In the genomic region with DNA sequence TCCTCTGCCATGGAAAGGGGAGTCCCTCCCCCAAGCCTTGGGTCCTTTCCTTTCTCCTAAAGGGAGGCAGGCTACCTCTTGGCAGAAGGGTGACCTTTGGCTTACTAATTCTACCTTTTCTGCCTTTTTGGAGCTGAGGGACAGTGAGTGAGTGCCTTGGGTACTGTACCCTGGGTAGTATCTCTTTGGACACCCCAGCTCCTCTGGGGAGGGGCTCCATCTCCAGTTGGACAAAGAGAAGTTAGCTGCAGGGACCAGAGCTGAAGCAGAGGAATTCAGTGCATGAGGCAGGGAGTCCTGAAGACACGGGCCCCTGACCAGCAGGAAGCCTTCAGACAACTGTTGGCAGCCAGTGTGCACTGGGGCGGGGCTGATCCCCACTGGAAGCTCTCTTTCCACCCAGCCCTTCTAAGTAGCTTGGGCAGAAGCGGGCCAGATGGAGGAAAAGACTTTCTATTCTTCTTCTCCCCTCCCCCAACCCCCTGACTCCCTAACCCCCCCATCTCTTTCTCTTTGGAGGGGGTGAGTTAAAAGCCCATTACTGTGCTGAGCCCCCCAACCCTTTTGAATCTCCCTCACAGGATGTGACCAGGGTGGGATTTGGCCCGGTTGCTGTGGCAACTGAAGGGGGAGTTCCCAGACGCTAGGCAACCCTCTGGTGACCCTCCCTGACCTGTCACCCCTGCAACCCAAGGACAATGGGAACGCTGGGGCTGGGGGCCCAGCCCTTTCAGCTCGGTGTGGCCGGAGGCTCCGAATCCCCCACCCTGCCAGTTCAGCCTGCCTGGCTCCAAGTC, we compare ENCODE assay signal across 8 mouse cellular contexts. TPM values are rescaled to one million over a fixed set of nuclear protein-coding genes. Genes with fewer than 3 reads are reported as not detected.
DNase-seq lines count a peak whose midpoint lies in the region; ATAC-seq and TF ChIP-seq lines count a peak whose summit lies in the region.

No protein-coding gene starts in this region.

- intact Hi-C loops in heart, postnatal 14 days (cut with DNase I): no loop called here
- intact Hi-C loops in left cerebral cortex, postnatal 14 days (cut with DNase I): no loop called here

- peak overlapping the region; percentile 24; the same call in 1 of the 2 replicates for H3K27ac ChIP-seq in embryonic facial prominence, embryonic 14.5 days (replicated peaks; ENCODE audit: low read depth, low read length)
- H3K27ac ChIP-seq in limb, embryonic 10.5 days: peak overlapping the region; percentile 66
- H3K27ac ChIP-seq in midbrain, postnatal 0 days (ENCODE audit: low read depth, low read length): no peak overlapping the region

- ATAC-seq in embryonic facial prominence, embryonic 14.5 days (ENCODE audit: low read depth): peak; percentile 88
- ATAC-seq in midbrain, postnatal 0 days (ENCODE audit: low FRiP score): no peak

- H3K4me3 ChIP-seq in embryonic facial prominence, embryonic 14.5 days (ENCODE audit: low read depth, low read length): no peak overlapping the region
- peak overlapping the region; percentile 24 for H3K4me3 ChIP-seq in limb, embryonic 10.5 days
- no peak overlapping the region for H3K4me3 ChIP-seq in midbrain, postnatal 0 days (ENCODE audit: low read depth, low read length)

- H3K27me3 ChIP-seq in embryonic facial prominence, embryonic 14.5 days (replicated peaks; ENCODE audit: control insufficient read depth, insufficient read depth, low read length): no peaks in the 10 kb centered on the region
- H3K27me3 ChIP-seq in limb, embryonic 10.5 days (ENCODE audit: low read depth, poor library complexity, severe bottlenecking): peaks cover 6% of the 10 kb centered on the region; the same call in 1 of the 2 replicates
- no peaks in the 10 kb centered on the region for H3K27me3 ChIP-seq in midbrain, postnatal 0 days (ENCODE audit: insufficient read depth, low read length)

- peak; percentile 14 for DNase-seq in 3T3-L1 (ENCODE audit: low read depth, low spot score)
- DNase-seq in embryonic facial prominence, embryonic 14.5 days (ENCODE audit: low spot score): peak; percentile 85
- peak; percentile 72 to 77 for DNase-seq in heart, postnatal 14 days
- no peak for DNase-seq in limb, embryonic 10.5 days (ENCODE audit: low spot score)
- DNase-seq in midbrain, postnatal 0 days (ENCODE audit: low spot score): peak; percentile 36
- no peak for DNase-seq in thymus, postnatal 36 days
- DNase-seq in left cerebral cortex, postnatal 14 days (ENCODE audit: low spot score in 2 of 2): no peak
- DNase-seq in MN1 (ENCODE audit: low spot score): no peak

- no peak for TF ChIP-seq CTCF in midbrain, postnatal 0 days (IDR thresholded peaks at IDR 0.05)

- no peak overlapping the region for H3K9ac ChIP-seq in embryonic facial prominence, embryonic 14.5 days (ENCODE audit: low read depth, low read length)
- H3K9ac ChIP-seq in midbrain, postnatal 0 days (replicated peaks; ENCODE audit: low read length, poor library complexity, severe bottlenecking): no peak overlapping the region

- H3K4me1 ChIP-seq in embryonic facial prominence, embryonic 14.5 days (ENCODE audit: control insufficient read depth, insufficient read depth, low read length): peaks cover 16% of the 10 kb centered on the region
- peaks cover 41% of the 10 kb centered on the region for H3K4me1 ChIP-seq in limb, embryonic 10.5 days
- 0 out of 2 replicates have a peak, but pooled peaks cover 5% of the 10 kb centered on the region for H3K4me1 ChIP-seq in midbrain, postnatal 0 days (ENCODE audit: insufficient read depth, low read length)

- H3K36me3 ChIP-seq in embryonic facial prominence, embryonic 14.5 days (ENCODE audit: control insufficient read depth, insufficient read depth, low read length): peaks cover 33% of the 10 kb centered on the region
- peaks cover 74% of the 10 kb centered on the region for H3K36me3 ChIP-seq in limb, embryonic 10.5 days
- no peaks in the 10 kb centered on the region for H3K36me3 ChIP-seq in midbrain, postnatal 0 days (ENCODE audit: insufficient read depth, low read length)

- H3K4me2 ChIP-seq in embryonic facial prominence, embryonic 14.5 days (ENCODE audit: low read depth, low read length): no peak overlapping the region
- H3K4me2 ChIP-seq in midbrain, postnatal 0 days (ENCODE audit: low read depth, low read length, poor library complexity, severe bottlenecking): no peak overlapping the region

- 11% methylated on average over 9 of the region's 9 CpGs for WGBS in embryonic facial prominence, embryonic 14.5 days
- 4% methylated on average over 9 of the region's 9 CpGs for WGBS in limb, embryonic 10.5 days
- WGBS in midbrain, postnatal 0 days: 20% methylated on average over 9 of the region's 9 CpGs

- H3K9me3 ChIP-seq in embryonic facial prominence, embryonic 14.5 days (ENCODE audit: control insufficient read depth, low read length): no peaks in the 10 kb centered on the region
- H3K9me3 ChIP-seq in limb, embryonic 10.5 days (replicated peaks): no peaks in the 10 kb centered on the region
- H3K9me3 ChIP-seq in midbrain, postnatal 0 days (ENCODE audit: low read length): no peaks in the 10 kb centered on the region

RNA-seq across cellular contexts. Expression of a gene that starts 26.3 kb away (rescaled TPM):
- 21.0 and 22.7 TPM in 2 replicates for polyA plus RNA-seq in embryonic facial prominence, embryonic 14.5 days (2014; fragmentation: Nextera tagmentation; extraction: Ambion mirVana)
- 10 to 100 TPM; 12.2 to 13.6 TPM for total RNA-seq in heart, postnatal 14 days (2021)
- polyA plus RNA-seq in limb, embryonic 10.5 days (2016; fragmentation: Nextera tagmentation; extraction: Ambion mirVana): 23.2 and 27.2 TPM in 2 replicates
- 129 and 200 TPM in 2 replicates for total RNA-seq in midbrain, postnatal 0 days (2014; rRNA removed)
- polyA plus RNA-seq in midbrain, postnatal 0 days (2015; fragmentation: Nextera tagmentation; extraction: Ambion mirVana): 50.8 and 55.4 TPM in 2 replicates
- total RNA-seq in left cerebral cortex, postnatal 14 days (2021): 10 to 100 TPM; 43.1 to 55.1 TPM

Comparison
In these comparisons a context has a peak if more than half of its experiments do, and no peak if none do; other contexts are left out.
1. DNase-seq: peak in 3T3-L1 (single experiment), embryonic facial prominence, embryonic 14.5 days (single experiment), heart, postnatal 14 days (2 of 2) and midbrain, postnatal 0 days (single experiment); none in limb, embryonic 10.5 days (single experiment), thymus, postnatal 36 days (0 of 2), left cerebral cortex, postnatal 14 days (0 of 2) and MN1 (single experiment).